Mouse (Mus musculus): ENCODE results near the gene Vmp1.

GRCm38 (mm10) chr11:86539716-86540475 is 143.7 kb downstream of the Vmp1 start:
- TF ChIP-seq CTCF (conservative IDR thresholded peaks at IDR 0.05 in 1 of 2, IDR thresholded peaks at IDR 0.05 in 1 of 2; ENCODE audit: low read depth in 2 of 2, low read length in 2 of 2) (no peak), CHD2 (IDR thresholded peaks at IDR 0.05; ENCODE audit: low read length) (no peak), JUND (conservative IDR thresholded peaks at IDR 0.05; ENCODE audit: low read depth, low read length) (no peak), MAFK (IDR thresholded peaks at IDR 0.05; ENCODE audit: insufficient replicate concordance, low read length) (no peak), RCOR1 (conservative IDR thresholded peaks at IDR 0.05; ENCODE audit: low read depth, low read length) (no peak), TCF12 (IDR thresholded peaks at IDR 0.05; ENCODE audit: low read depth, low read length) (no peak), MAZ (IDR thresholded peaks at IDR 0.05; ENCODE audit: low read depth, low read length) (no peak), POLR2AphosphoS2 (IDR thresholded peaks at IDR 0.05; ENCODE audit: low read depth, low read length) (no peak)

Measured in CH12.LX (cell line).